Mouse (Mus musculus) yolk sac, embryonic 10.5 days (tissue): ENCODE measurements at regions not wholly inside any gene's neighbourhood (a gene's known extent, or its start where the extent isn't known, plus 50 kb on each side); places are given as distances from the start of the nearest gene placed in this dataset.

Experiments used
- DNase-seq: peaks from one replicate; pipeline ENCODE4 v3.0.0-alpha.2; 2017; ENCODE audit warnings: low spot score

GRCm38 (mm10) chr15:50423082-50423665, 3461.5 kb upstream of the Gm7489 start:
- no peak for DNase-seq

- DNase-seq, result no peak
These were observed 3435.1 kb upstream of the Gm7489 start for GRCm38 (mm10) chr15:50449604-50450003.

- no peak for DNase-seq
These were observed 3412.1 kb upstream of the Gm7489 start for GRCm38 (mm10) chr15:50472626-50473025.

GRCm38 (mm10) chr15:50498716-50499115, 3386.0 kb upstream of the Gm7489 start:
- DNase-seq, result no peak

GRCm38 (mm10) chr15:50507999-50508624, 3376.6 kb upstream of the Gm7489 start:
- no peak for DNase-seq

GRCm38 (mm10) chr15:50513036-50513435, 3371.7 kb upstream of the Gm7489 start:
- DNase-seq, result no peak

GRCm38 (mm10) chr15:50524841-50525240, 3359.9 kb upstream of the Gm7489 start:
- DNase-seq, result no peak

GRCm38 (mm10) chr15:50534490-50534889, 3350.2 kb upstream of the Gm7489 start:
- DNase-seq, result no peak

GRCm38 (mm10) chr15:50563611-50564010, 3321.1 kb upstream of the Gm7489 start:
- DNase-seq, result no peak

GRCm38 (mm10) chr15:50580811-50581210, 3303.9 kb upstream of the Gm7489 start:
- DNase-seq, result no peak

GRCm38 (mm10) chr15:50583951-50584350, 3300.8 kb upstream of the Gm7489 start:
- no peak for DNase-seq

- DNase-seq, result no peak
These were observed 3299.2 kb upstream of the Gm7489 start for GRCm38 (mm10) chr15:50585496-50585895.
